Mouse (Mus musculus) lung, postnatal 14 days (tissue): ENCODE results near the gene Large1.
A peak's percentile ranks its signal among the peaks of the same experiment; 100 is the strongest.
"Not testable (repeated sequence)": the region's sequence is repeated elsewhere in the genome, so short reads cannot be mapped to it uniquely, and the experiment has no call there.

Source experiments
- DNase-seq: peaks from one replicate; pipeline ENCODE4 v3.0.0; 2021

Gene Large1

DNA sequence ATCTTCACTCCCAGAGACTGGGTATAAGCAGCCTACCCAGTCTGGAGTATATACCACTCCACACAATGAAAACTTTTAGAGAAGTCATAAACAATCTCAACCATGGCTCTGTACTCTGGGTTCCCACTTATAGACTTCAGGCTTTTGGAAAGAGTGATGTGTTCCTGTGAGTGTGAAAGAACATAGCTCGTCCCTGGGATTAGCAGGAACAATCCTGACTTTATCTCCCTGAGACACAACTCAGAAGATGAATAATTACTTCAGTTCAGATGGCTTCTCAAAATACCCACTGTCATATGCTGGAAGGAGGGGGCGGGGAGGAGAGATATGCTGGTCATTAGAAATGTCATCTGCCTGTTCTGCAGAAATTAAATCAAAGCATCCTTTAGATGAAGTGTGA lies 192.4 kb downstream of the Large1 start:
- no peak for DNase-seq

DNA sequence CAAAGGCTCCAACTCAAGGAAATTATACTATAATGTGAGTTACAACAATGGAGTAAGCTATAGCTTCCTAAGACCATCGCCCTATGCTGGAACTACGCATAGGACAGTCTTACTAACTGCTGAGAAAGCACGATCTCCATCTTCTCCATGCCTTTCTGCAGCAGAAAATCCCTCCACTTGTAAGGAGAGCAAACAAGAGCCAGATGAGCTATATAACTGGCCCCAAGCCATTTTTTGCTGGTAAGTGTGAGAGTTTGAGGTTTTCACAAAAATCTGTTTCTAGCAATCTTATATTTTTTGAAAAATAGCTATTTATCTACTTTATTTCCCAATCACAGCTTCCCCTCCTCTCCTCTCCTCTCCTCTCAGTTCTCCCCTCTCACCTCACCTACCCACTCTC lies 206.1 kb downstream of the Large1 start:
- DNase-seq, result no peak

GRCm38 (mm10) chr8:73142660-73143395 lies 210.5 kb downstream of the Large1 start:
- no peak for DNase-seq

DNA sequence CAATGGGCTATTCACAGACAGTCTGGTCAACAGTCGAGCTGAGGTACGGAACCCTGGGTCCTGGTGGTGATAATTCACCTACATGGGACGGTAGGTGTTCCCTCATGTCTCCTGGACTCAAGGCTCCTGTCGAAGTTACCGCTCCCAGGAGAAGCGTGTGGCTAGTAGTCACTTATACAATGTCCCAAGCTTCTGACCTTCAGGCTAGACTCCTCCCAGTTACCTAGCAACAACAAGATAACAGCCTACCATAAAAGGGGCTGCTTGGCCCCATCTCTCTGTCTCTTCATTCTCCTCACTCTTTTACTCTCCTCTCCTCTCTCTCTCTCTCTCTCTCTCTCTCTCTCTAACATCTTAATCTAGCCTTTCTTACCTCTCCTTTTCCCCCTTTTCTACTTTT lies 217.9 kb downstream of the Large1 start:
- no peak for DNase-seq

DNA sequence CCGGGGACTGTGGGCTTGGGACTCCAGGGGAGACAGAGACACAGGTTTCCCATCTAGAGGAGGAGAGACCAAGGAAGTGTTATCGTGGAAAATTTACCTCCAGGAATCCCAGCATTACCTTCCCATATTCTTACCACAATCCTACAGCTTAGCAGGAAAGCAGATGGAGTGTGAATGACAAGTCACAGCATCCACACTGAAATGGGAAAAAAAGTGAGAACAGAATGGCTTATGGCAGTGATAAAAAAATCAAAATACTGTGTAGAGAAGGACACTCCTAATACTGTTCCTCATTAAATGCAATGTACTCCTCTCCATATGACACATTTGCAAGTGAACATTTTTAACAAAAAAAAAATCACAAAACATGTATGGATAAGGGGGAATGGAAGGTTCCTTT lies 221.3 kb downstream of the Large1 start:
- no peak for DNase-seq

- DNase-seq, result no peak
These were observed 229.4 kb downstream of the Large1 start for GRCm38 (mm10) chr8:73123864-73124499.

DNA sequence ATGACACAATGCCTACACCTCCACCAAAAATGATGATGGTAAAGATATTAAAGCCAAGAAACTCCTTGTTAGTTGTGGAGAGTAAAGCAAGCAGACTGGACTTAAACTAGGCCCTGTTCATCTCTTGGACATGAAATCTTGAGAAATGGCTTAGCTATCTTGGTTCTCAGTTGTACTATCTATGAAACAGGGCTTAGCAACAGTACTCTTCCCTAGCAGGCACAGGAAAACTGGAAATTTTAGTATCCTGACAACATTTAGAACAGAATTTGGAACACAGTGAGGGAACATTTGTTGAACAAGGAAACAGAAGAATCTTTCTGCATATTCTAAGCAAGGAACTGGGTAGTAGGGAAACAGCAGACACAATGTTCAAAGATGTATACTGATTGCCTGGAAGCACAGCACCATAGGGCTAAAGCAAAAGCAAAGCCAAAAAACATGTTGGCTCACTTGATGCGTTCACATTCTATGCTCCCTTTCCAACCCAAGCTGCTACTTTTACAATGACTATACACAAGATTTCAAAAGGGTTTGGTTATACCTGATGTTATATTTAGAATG lies 240.9 kb downstream of the Large1 start:
- no peak for DNase-seq

DNA sequence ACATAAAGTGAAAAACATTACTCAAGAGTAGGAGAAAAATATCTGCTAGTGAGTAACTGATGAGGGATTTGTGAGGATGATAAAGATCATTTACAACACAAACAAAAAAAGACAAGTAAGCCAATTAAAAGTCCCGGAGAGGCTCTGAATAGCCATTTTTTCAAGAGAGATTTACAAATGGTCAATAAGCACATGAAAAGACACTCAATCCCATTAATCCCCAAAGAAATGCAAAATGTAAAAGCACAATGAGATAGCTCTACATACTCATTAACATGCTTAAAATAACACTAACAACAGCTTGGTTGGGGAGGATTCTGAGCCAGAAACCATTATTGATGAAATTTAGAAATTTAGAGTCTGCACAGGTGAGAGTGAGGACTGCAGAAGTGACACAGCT lies 249.3 kb downstream of the Large1 start:
- DNase-seq, result no peak

DNA sequence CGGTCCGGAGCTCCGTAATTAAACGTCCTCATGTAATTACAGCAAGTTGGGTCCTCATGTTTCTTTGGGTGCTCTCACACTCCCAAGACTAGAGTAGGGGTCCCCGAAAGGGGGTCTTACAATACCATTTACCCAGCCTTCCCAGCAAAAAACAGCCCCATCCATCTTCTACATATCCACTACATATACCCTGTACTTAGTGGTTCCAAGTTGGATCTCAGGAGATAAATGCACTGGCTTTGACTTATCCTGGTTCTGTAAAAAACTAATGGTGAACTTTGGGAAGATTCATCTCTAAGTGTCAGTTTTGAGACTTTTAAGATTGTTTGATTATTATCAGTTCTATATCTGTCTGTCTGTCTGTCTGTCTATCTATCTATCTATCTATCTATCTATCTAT lies 252.3 kb downstream of the Large1 start:
- no peak for DNase-seq

GRCm38 (mm10) chr8:73100607-73101006 lies 252.7 kb downstream of the Large1 start:
- DNase-seq, result not testable (repeated sequence)

DNA sequence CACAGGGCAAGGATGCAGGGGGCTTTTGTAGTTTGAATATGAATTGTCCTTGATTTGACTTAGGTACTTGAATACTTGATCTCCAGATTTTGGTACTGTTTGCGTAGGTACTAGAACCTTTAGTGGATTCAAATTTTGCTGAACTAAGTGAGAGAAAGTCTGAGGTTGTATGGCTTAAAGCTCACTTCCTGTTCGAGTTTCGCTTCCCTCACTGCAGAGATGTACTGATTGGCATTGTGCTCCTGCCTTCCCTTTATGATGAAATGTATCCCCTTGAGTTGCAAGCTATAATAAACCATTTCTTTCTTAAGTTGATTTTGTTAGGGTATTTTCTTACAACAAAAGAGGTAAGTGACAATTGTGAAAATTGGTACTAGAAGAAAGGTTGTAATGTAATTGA lies 253.8 kb downstream of the Large1 start:
- no peak for DNase-seq

DNA sequence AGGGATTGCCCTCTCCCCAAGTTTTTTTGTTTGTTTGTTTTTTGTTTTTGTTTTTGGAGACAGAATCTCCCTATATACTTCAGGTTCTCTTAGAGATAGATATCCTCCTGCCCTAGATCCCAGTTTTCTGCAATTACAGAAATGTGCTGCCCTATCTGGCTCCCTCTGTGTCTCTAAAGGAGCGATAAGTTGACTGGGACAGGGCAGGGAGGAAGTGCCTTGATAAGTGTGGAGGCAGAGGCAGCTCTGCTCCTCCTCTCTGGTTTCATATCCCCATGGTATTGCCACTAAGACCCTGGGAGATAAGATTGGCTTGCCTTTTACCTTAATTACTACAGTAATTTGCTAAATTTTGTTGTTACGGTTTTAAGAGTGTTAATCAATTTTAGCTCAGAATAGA lies 256.4 kb downstream of the Large1 start:
- no peak for DNase-seq

- not testable (repeated sequence) for DNase-seq
These were observed 275.6 kb downstream of the Large1 start for GRCm38 (mm10) chr8:73077746-73078145.

- DNase-seq, result no peak
These were observed 291.9 kb downstream of the Large1 start for GRCm38 (mm10) chr8:73061410-73061809.

DNA sequence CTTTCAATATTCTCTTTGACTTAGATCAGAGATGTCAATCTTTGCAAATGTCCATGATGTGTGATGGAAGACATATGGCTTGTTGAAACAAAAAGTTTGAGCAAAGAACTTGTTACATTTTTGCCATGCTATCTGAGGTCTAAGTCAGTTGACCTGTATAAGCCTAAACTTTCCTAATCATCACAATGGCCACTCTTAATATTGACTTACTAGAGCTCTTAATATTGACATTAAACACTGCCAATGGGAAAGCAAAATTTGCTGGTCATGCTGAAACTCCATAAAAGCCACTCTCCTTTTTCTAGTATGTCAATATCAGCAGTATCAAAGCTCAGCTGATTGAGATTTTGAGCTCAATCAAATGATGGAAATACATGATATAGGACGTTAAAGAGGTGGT lies 298.6 kb downstream of the Large1 start:
- no peak for DNase-seq

DNA sequence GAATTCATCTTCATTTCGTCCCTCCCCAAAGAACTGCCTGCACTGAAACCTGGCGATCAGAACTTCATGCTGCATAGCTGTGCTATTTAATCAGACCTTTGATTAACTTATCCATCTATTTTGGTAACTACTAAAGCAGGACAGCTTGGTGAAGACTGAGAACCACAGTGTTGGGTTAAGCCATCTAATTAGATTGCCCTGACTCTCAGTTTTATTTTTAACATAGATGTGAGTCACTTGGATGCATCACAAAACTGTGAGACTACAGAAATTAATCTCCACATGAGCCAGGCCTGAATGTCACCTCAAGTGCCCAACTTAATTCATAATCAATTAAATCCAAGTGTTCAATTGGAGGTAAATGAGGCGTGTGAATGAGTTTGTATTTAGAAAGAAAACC lies 299.5 kb downstream of the Large1 start:
- no peak for DNase-seq

- no peak for DNase-seq
These were observed 300.9 kb downstream of the Large1 start for GRCm38 (mm10) chr8:73052414-73052813.

- no peak for DNase-seq
These were observed 305.2 kb downstream of the Large1 start for GRCm38 (mm10) chr8:73048136-73048535.

GRCm38 (mm10) chr8:73029787-73030186 lies 323.6 kb downstream of the Large1 start:
- DNase-seq, result no peak

GRCm38 (mm10) chr8:73018241-73018640 lies 335.1 kb downstream of the Large1 start:
- DNase-seq, result no peak

GRCm38 (mm10) chr8:73017601-73018000 lies 335.7 kb downstream of the Large1 start:
- DNase-seq, result no peak

DNA sequence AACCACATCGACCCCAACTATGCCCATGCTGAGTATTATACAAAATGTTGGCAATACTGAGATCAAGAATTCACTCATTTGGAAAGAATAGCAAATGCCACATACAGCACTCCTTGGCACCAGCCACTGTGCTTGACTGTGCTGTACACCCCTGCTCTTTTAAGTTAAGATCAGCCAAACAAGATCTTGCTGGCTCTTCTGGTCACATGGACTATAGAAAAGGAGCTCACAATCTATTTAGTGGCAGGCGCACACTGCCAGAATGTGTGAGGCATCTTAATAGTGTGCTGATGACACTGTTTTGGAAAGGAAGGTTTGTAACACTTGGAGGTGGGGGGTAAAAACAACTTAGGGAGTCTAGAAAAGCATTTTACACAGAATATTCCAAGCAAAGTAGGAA lies 337.0 kb downstream of the Large1 start:
- DNase-seq, result no peak

DNA sequence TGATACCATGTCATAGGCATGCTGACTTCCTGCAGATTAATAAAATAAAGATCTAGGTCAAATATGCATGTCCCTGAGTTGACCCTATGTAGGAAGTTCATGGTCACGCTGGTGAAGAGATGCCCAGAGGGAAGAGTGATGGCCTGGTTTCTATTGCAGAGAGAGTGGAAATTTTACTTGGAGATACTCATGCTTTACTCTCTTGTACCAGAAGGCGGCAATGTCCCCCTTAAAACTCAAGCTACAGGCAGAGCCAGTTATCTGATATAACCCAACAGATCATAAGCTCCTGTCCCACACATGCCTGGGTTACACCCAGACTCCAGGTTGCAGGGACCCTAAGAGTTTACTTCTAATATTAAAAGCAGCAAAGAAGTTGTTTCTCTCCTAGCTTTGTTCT lies 345.9 kb downstream of the Large1 start:
- no peak for DNase-seq

- peak; percentile 37 for DNase-seq
These were observed 349.5 kb downstream of the Large1 start for GRCm38 (mm10) chr8:73003858-73004257.

DNA sequence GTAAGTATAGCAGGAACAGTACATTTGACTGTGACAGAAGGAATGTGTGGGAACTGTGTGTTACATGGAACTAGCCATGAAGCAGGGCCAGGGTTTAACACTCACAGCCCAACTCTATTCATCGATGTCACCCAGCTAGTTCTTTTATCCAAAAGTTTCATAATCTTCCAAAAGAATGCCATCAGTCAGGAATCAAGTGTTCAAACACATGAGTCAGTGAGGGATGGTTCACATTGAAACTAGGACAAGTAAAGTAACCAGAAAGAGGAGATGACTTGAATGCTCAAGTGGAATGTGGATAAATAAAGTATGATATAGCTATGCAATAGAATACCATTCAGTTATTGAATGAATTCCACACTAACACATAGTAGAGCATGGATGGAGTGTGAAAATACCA lies 359.5 kb downstream of the Large1 start:
- no peak for DNase-seq
